Mouse (Mus musculus): ENCODE results near the gene Taf1d. TPM values are rescaled to one million over a fixed set of nuclear protein-coding genes. Genes with fewer than 3 reads are reported as not detected.

Gene Taf1d
- total and polyA plus RNA-seq, 3 experiments = 298 to 860 (median 548) TPM

- H3K36me3 ChIP-seq (ENCODE audit: control insufficient read depth in 1 of 2, insufficient read depth in 2 of 2, low read length in 2 of 2) = peaks cover 0 to 33% of the 10 kb centered on the region in 2 experiments; a peak in 2 of 4 replicates
Measured at GRCm38 (mm10) chr9:15287846-15288245, 18.2 kb upstream of the Taf1d start.

DNA sequence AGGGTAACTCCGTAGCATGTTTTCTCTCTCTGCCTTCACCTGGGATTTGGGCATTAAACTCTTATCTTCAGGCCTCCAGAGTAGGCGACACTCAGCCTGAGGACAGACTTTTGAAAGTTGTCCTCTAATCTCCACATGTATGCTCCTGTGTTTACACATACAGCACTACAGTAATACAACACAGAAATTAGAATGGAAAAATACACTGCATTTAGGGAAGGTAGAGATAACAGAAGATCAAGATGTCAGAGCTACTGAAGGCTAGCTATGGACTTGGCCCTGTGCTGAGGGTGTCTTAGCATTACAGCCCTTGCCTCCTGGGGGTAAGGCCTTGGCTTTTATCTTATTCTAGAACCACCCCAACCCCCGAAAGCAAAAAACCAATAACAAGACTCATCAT is 17.6 kb upstream of the Taf1d start:
- Histone ChIP-seq H3K9me3 (replicated peaks; ENCODE audit: insufficient read depth, low read length) (no peaks in the 10 kb centered on the region), H3K4me3 (ENCODE audit: control insufficient read depth in 1 of 2, insufficient read depth in 1 of 2, low read depth in 2 of 2, low read length in 2 of 2) (no peak overlapping the region), H3K4me1 (ENCODE audit: control insufficient read depth in 1 of 2, insufficient read depth in 2 of 2, low read length in 2 of 2) (peaks cover 17 to 29% of the 10 kb centered on the region in 2 experiments), H3K27ac (ENCODE audit: control insufficient read depth, low read depth, low read length) (peak overlapping the region; percentile 12; the same call in 1 of the 2 replicates), H3K9ac (ENCODE audit: control insufficient read depth, low read depth, low read length, poor library complexity, severe bottlenecking) (no peak overlapping the region), H3K79me2 (ENCODE audit: control insufficient read depth, insufficient read depth, low read length, poor library complexity) (no peaks in the 10 kb centered on the region), H3K36me3 (ENCODE audit: control insufficient read depth in 1 of 2, insufficient read depth in 2 of 2, low read length in 2 of 2) (peaks cover 0 to 36% of the 10 kb centered on the region in 2 experiments; a peak in 2 of 4 replicates), H3K27me3 (ENCODE audit: control insufficient read depth in 1 of 2, insufficient read depth in 2 of 2, low read length in 2 of 2) (no peaks in the 10 kb centered on the region)
- TF ChIP-seq MAX (IDR thresholded peaks at IDR 0.05; ENCODE audit: low read length) (0 out of 2 replicates have a peak, but pooled peaks have one; percentile 12), E2F4 (IDR thresholded peaks at IDR 0.05; ENCODE audit: borderline replicate concordance, low read depth, low read length) (no peak), TAL1 (IDR thresholded peaks at IDR 0.05; ENCODE audit: low read length) (peak; percentile 46; the same call in 1 of the 2 replicates), SMC3 (IDR thresholded peaks at IDR 0.05; ENCODE audit: low read depth, low read length) (no peak), GATA1 (IDR thresholded peaks at IDR 0.05; ENCODE audit: low read depth, low read length) (peak; percentile 58), TBP (IDR thresholded peaks at IDR 0.05; ENCODE audit: low read depth, low read length) (no peak), BHLHE40 (IDR thresholded peaks at IDR 0.05; ENCODE audit: borderline replicate concordance, low read depth, low read length) (no peak), EP300 (IDR thresholded peaks at IDR 0.05; ENCODE audit: low read depth in 1 of 2, low read length in 2 of 2) (peak; percentile 38 to 65), ETS1 (IDR thresholded peaks at IDR 0.05; ENCODE audit: low read depth, low read length) (0 out of 2 replicates have a peak, but pooled peaks have one; percentile 8), RAD21 (IDR thresholded peaks at IDR 0.05; ENCODE audit: low read depth, low read length) (no peak), TCF12 (IDR thresholded peaks at IDR 0.05; ENCODE audit: low read depth, low read length) (peak; percentile 35; the same call in 1 of the 2 replicates), MAFK (IDR thresholded peaks at IDR 0.05; ENCODE audit: borderline replicate concordance, low read depth, low read length) (no peak)
- peak; percentile 53 for DNase-seq (ENCODE audit: low read depth, low spot score)

More at GRCm38 (mm10) chr9:15287846-15288245, 18.2 kb upstream of the Taf1d start:
- Histone ChIP-seq H3K79me2 (ENCODE audit: control insufficient read depth, insufficient read depth, low read length, poor library complexity) (no peaks in the 10 kb centered on the region), H3K27ac (ENCODE audit: control insufficient read depth, low read depth, low read length) (no peak overlapping the region), H3K27me3 (ENCODE audit: control insufficient read depth in 1 of 2, insufficient read depth in 2 of 2, low read length in 2 of 2) (no peaks in the 10 kb centered on the region), H3K4me3 (ENCODE audit: control insufficient read depth in 1 of 2, insufficient read depth in 1 of 2, low read depth in 2 of 2, low read length in 2 of 2) (no peak overlapping the region), H3K9ac (ENCODE audit: control insufficient read depth, low read depth, low read length, poor library complexity, severe bottlenecking) (no peak overlapping the region), H3K4me1 (ENCODE audit: control insufficient read depth in 1 of 2, insufficient read depth in 2 of 2, low read length in 2 of 2) (peaks cover 17 to 29% of the 10 kb centered on the region in 2 experiments), H3K9me3 (replicated peaks; ENCODE audit: insufficient read depth, low read length) (no peaks in the 10 kb centered on the region)
- peak; percentile 58 for DNase-seq (ENCODE audit: low read depth, low spot score)
- TF ChIP-seq UBTF (IDR thresholded peaks at IDR 0.05; ENCODE audit: borderline replicate concordance, insufficient read depth, low read depth, low read length) (0 out of 2 replicates have a peak, but pooled peaks have one; percentile 51), CTCF (IDR thresholded peaks at IDR 0.05 in 2 of 3, conservative IDR thresholded peaks at IDR 0.05 in 1 of 3; ENCODE audit: control insufficient read depth in 1 of 3, insufficient read depth in 1 of 3, low read depth in 2 of 3, low read length in 3 of 3, poor library complexity in 1 of 3, severe bottlenecking in 1 of 3) (peak in 1 of 3 experiments; percentile 18; a peak in 2 of 6 replicates), KAT2A (conservative IDR thresholded peaks at IDR 0.05; ENCODE audit: low read depth, low read length) (no peak)

Measured in MEL (cell line).